Mouse (Mus musculus): ENCODE results near the gene Tinag.
"Not testable (repeated sequence)": the region's sequence is repeated elsewhere in the genome, so short reads cannot be mapped to it uniquely, and the experiment has no call there.

Tinag gene

DNA sequence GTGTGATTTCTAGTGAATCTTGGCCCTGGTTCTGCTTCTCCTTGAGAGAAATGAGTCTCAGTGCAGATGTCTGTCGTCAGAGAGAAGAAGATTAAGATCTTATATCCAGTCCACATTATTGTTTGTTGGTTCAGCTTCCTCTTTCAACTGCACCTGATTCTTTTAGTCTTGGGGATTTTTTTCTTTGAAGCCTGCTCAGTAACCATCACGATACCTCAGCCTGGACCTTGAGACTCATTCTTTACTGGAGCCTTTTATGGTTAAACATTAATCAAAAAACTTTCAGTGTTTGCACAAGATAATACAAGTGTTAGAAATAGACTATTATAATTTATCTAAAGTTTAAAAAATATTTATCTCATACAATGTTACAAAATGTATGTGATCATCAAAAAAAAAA lies at the start of gene Tinag:
TSS of gene Tinag (minus strand) at position 210 of the 400 bp plus-strand sequence.
- no peak for DNase-seq (ENCODE audit: low read depth, low spot score)

DNA sequence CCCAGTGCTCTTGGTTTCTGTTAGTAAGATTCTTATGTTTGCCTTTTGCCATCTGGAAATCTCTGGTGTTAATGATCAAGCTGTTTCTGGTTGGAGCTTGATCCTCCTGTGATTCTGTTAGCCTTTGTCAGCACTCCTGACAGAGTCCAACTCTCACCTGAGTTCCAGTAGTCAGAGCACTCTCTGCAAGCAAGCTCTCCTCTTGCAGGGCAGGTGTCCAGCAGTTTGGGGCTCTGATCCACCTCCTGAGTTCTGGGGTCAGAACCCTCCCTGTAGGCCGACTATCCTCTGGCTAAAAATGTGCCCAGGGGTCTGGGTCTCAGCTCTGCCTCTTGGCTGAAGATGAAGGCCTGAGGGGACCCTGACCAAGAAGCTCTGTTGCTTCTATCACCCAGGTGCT lies 37.6 kb upstream of the Tinag start:
- DNase-seq (ENCODE audit: low read depth, low spot score): not testable (repeated sequence)

DNA sequence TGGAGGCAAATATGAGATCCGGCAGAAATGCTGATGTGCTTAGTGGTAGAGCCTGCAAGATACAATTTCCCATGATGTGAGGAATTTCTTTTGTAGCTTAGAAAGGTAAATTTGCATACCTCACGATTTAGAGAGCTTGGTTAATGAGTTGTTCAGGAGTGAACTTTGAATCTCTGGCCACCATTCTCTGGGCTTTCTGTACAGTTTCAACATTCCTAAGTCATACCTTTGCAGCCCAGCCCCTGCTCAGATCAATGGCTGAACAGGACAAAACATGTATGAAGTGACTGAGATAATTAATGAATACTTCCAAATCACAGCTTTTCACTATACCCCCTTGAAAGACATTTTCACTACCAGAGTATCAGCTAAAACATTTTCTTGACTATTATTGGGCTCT lies 26.1 kb upstream of the Tinag start:
- DNase-seq (ENCODE audit: low read depth, low spot score): no peak

- no peak for DNase-seq (ENCODE audit: low read depth, low spot score)
Observed at GRCm38 (mm10) chr9:77056611-77057010, 11.0 kb upstream of the Tinag start.

DNA sequence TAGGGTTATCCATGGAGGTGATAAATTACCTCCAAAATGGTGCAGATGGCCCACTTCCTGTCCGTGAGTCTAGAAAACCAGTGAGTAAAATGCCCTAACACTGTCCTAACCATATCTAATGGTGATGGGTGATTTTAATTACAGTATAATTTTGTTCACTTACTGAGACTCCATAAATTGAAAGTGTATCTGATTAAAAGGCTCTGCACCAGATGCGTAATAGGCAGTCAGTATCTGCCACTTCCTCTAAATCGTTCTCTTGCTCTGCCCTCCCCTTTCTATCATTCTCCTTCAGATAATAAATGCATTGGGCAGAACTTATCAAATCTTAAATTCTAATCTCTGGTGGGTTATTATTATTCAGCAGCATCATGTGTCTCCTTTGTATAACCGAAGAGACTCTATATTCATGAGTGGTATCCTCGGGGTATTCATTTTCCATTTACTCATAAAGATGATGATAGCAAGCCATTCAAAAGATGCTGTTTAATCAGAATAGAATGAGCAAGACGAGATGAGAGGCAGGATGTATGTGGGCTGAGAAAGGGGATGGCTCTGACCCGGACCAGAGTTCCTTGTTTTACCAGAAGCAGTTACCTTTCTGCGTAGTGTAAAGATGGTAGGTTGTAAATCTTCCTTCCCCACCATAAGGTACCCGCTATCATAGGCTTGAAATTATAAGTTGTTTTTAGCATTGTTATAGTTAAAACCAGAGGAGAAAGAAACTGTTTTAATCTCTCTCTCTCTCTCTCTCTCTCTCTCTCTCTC lies 9.0 kb upstream of the Tinag start:
- DNase-seq (ENCODE audit: low read depth, low spot score): no peak

DNA sequence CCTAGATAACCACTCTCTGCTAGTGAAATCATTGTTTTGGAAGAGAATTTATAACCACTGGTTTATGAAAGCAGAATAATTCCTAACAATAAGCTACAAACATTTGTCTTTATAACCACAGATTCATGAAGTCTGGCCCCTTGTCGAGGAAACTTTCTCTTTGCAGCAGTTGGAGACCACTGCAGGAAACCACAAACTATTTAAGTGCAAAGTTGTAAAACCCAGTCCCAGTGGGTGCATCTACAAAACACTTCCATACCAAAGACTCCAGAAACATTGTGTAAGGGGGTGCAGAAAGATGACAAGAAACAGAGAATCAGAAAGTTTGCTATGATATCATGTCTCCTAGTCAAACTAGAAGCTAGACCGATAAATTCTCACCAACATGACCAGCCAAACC lies 5.8 kb upstream of the Tinag start:
- DNase-seq (ENCODE audit: low read depth, low spot score): no peak

DNA sequence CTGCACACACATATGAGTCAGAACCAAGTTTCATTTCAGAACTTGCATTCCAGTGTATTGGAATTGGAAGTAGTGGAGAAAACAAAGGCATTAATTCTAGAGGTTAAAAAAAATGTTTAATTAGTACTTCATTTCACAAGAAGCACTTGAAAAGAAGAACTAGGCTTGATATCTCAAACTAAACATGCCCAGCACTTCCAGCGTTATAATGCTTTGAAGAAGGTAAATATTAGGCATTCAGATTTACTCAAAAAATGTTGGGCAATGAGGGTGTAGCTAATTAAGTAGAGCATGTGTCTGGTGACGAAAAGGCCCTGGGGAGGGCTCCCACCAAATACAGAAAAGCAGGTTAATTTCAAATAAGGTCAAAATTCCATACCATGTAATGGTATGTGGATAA lies 4.1 kb upstream of the Tinag start:
- no peak for DNase-seq (ENCODE audit: low read depth, low spot score)

- no peak for DNase-seq (ENCODE audit: low read depth, low spot score)
Observed at GRCm38 (mm10) chr9:77046067-77046715, 597 bp upstream of the Tinag start.

- DNase-seq (ENCODE audit: low read depth, low spot score): no peak
Observed at GRCm38 (mm10) chr9:77035361-77035760, 10.2 kb downstream of the Tinag start.

- DNase-seq (ENCODE audit: low read depth, low spot score): no peak
Observed at GRCm38 (mm10) chr9:77032430-77033154, 13.0 kb downstream of the Tinag start.

DNA sequence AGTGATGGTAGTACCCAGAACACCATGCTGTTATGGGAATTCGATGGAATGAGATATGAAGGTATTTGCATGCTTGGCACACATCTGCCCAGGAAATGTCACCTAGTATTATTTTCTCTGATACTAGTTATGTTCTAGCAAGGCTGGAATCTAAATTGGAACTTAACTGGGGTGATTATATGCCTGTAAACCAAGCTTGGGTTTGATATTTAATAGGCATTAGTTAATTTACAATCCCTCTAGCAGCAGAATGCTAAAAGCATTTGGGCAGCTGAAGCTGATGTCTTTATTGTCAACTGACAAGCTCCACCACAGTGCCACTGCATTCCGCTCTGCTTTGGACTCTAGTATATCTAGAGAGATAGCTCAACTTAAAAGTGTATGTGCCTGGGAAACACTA lies 20.3 kb downstream of the Tinag start:
- no peak for DNase-seq (ENCODE audit: low read depth, low spot score)

DNA sequence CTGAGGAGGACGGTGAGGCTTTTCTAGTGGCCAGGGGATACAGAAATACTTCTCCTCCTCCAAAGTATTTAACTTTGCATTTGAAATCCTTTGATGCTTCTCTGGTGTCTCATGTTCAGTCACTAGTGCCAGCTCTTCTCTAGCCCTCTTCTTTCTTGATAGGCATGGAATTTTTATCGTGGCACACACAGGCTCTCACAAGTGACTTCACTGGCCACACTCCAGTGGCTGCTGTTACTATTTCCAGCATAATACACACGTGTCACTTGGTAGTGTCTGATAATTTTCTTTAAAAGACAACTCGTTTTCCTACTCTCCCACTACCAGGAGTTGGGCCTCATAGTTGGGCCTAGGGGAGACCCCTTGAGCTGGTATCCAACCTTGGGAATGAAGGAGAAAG lies 26.7 kb downstream of the Tinag start:
- no peak for DNase-seq (ENCODE audit: low read depth, low spot score)

- DNase-seq (ENCODE audit: low read depth, low spot score): no peak
Observed at GRCm38 (mm10) chr9:76996021-76996420, 49.6 kb downstream of the Tinag start.

DNA sequence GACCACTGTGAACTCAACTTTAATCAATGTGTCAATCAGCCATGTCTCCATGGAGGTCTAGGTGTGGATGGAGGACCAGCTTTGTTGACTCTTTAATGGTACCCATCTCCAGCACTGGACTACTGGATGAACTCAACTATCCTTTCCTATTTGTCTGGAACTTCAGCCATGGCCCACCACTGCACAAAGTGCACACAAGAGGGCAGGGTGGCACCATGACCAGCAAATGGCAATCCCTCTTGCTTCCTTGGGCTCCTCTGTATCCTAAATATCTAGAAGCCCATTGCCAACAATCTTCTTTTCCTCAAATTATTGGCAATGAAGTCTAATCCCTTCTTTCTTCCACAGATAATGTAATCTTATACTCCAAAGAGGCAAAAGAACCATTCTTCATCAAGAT lies 55.6 kb downstream of the Tinag start:
- no peak for DNase-seq (ENCODE audit: low read depth, low spot score)

DNA sequence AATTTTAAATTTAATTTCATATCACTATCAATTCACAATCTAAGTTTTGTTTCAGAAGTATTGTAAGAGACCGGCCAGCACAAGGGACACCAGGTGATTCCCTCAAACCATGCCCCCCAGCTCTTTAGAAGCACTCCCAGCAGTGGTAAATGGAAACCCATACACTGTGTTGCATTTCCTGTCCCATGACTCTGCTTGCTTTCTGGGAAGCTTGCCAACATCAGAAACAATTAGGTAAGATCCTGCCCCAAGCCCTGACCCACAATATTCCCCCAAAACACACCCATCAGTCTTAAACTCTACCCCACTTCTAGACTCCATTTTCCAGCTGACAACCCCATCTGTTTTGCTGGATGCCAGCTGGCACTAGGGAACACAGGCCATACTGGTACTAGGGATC lies 110.8 kb downstream of the Tinag start:
- DNase-seq (ENCODE audit: low read depth, low spot score): no peak

- no peak for DNase-seq (ENCODE audit: low read depth, low spot score)
Observed at GRCm38 (mm10) chr9:76915093-76915661, 130.4 kb downstream of the Tinag start.
